Mouse (Mus musculus) stomach, embryonic 14.5 days (tissue): ENCODE measurements around the gene Slc25a33. TPM values are rescaled to one million over a fixed set of nuclear protein-coding genes. Genes with fewer than 3 reads are reported as not detected.

Source experiments
- ATAC-seq: fragments of 200-750 bp; cut with Nextera tagmentation; 2 replicates; pipeline ENCODE4 v1.8.0; 2017; ENCODE audit warnings: low read depth, moderate TSS enrichment; ENCODE audit not compliant: insufficient number of reproducible peaks, insufficient read depth, low FRiP score
- H3K27ac ChIP-seq: fragments of 300-500 bp; sonication (generic); 2 replicates; pipeline ENCODE4 v1.5.1; 2014; ENCODE audit warnings: mild to moderate bottlenecking, low read length, moderate library complexity, mixed read lengths
- H3K27me3 ChIP-seq: fragments of 300-500 bp; sonication (generic); 2 replicates; pipeline ENCODE4 v1.6.1; 2014; ENCODE audit warnings: low read length, control low read depth, mixed read lengths; ENCODE audit not compliant: control insufficient read depth, insufficient read depth
- H3K36me3 ChIP-seq: fragments of 300-500 bp; sonication (generic); 2 replicates; pipeline ENCODE4 v1.6.1; 2014; ENCODE audit warnings: mild to moderate bottlenecking, control low read depth, low read length, moderate library complexity, mixed read lengths; ENCODE audit not compliant: control insufficient read depth, insufficient read depth
- H3K4me1 ChIP-seq: fragments of 300-500 bp; sonication (generic); 2 replicates; pipeline ENCODE4 v1.6.1; 2014; ENCODE audit warnings: low read length, control low read depth, mixed read lengths; ENCODE audit not compliant: control insufficient read depth, insufficient read depth
- H3K4me2 ChIP-seq: fragments of 300-500 bp; sonication (generic); replicated peaks from 2 replicates; pipeline ENCODE4 v1.6.1; 2014; ENCODE audit warnings: low read depth, low read length, control low read depth
- H3K4me3 ChIP-seq: fragments of 300-500 bp; sonication (generic); 2 replicates; pipeline ENCODE4 v1.5.1; 2014; ENCODE audit warnings: low read depth, low read length, control low read depth
- H3K9ac ChIP-seq: fragments of 300-500 bp; sonication (generic); replicated peaks from 2 replicates; pipeline ENCODE4 v1.6.1; 2014; ENCODE audit warnings: low read depth, mild to moderate bottlenecking, control low read depth, low read length, moderate library complexity, mixed read lengths
- H3K9me3 ChIP-seq: fragments of 300-500 bp; sonication (generic); 2 replicates; pipeline ENCODE4 v1.6.1; 2016; ENCODE audit warnings: low read depth, low read length, control low read depth; ENCODE audit not compliant: control insufficient read depth
- WGBS: fragments of 180-500 bp; shearing (Covaris S2); extraction: QIAGEN DNeasy Blood & Tissue Kit; methylation state at CpG from one replicate; pipeline ENCODE4 v1.1.7; 2014; 5-methylcytosine and 5-hydroxymethylcytosine counted together
- polyA plus RNA-seq: library from polyadenylated mRNA; unstranded; fragments of >200 nt; fragmentation: Nextera tagmentation; extraction: Ambion mirVana; gene quantifications from 2 replicates; pipeline ENCODE4 v1.2.1, GENCODE M21; 2014

Slc25a33 gene
- 9.4 and 9.5 TPM in 2 replicates for polyA plus RNA-seq

DNA sequence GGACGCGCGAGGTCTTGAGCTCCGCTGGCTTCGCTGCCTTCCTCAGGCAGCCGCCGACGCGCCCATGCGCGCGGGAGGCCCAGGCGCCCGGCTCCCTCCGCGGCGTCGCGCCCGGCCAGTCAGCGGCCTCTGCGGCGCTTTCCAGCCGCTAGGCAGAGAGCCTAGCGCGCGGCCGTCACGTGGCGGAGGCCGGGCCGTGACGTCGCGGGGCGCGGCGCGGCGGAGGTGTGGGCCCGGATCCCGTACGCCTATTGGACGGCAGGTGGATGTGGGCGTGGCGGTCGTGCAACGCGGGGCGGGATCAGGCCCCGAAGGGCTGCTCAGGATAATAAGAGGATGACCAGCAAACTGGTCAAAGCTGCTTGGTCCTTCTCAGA is at the start of gene Slc25a33:
Slc25a33 (minus strand) TSS at position 184 of the 377 bp plus-strand sequence.
- ATAC-seq: peak; percentile 98
- peak within 1 kb of the TSS; percentile 33; the same call in 1 of the 2 replicates for H3K27ac ChIP-seq
- no peaks in the 10 kb centered on the region for H3K27me3 ChIP-seq
- H3K4me3 ChIP-seq: peak within 1 kb of the TSS; percentile 77
- H3K4me2 ChIP-seq: peak within 1 kb of the TSS; percentile 99
- peak within 1 kb of the TSS; percentile 83 for H3K9ac ChIP-seq
- H3K36me3 ChIP-seq: no peaks in the 10 kb centered on the region
- H3K4me1 ChIP-seq: peaks cover 12% of the 10 kb centered on the region; the same call in 1 of the 2 replicates
- H3K9me3 ChIP-seq: no peaks in the 10 kb centered on the region
- under 1% methylated on average over 50 of the region's 51 CpGs for WGBS

DNA sequence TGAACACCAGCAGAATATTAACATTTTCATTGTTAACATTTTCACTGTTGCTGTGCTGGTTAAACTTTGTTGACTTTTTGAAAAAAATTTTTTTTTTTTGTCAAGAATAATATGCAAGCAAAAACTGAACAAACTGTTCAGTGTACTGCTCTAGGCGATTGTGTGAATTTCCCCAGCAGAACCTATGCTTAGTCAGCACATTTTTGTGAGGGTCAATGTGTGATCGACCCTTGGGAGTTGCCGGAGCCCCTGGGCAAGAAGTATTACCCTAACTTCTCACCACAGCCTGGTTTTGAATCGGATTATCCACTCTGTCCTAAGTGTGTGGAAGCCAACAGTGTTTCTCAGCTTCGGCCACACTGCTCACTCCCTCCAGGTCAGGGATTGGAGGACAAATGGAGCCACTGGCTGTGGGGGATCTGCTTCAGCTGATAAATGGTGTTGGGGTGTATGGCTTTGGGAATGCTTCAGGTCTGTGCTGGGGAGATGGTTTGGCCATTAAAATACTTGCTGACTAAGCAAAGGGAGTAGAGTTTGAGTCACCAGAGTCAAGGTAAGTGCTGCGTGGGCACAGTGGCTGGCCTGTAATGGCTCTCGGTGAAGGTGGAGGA is 48.6 kb upstream of the Slc25a33 start:
- WGBS: 56% methylated on average over 7 of the region's 7 CpGs
- Histone ChIP-seq H3K9me3 (no peaks in the 10 kb centered on the region), H3K27ac (no peak overlapping the region), H3K4me1 (0 out of 2 replicates have a peak, but pooled peaks cover 7% of the 10 kb centered on the region), H3K4me2 (no peak overlapping the region), H3K36me3 (no peaks in the 10 kb centered on the region), H3K4me3 (no peak overlapping the region), H3K27me3 (no peaks in the 10 kb centered on the region), H3K9ac (no peak overlapping the region)
- ATAC-seq: no peak

DNA sequence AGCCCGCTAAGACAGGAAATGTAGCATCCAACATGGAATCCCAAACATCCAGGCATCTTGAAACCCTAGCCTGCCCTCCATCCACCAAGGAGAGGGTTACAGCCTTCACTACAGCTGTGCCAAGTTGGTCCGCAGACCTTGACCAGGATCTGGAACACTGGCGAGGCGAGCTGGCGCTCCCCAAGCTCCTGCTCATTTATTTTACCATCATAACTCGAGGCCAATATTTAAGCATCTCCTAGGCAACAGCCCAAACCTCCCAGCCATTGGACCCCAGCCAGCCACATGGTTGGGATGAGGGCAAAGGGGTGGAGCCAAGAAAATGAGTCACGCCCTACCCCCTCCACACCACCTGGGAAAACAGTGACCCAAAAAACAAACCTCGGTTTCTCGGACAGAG is 48.0 kb upstream of the Slc25a33 start:
- Histone ChIP-seq H3K36me3 (no peaks in the 10 kb centered on the region), H3K27ac (no peak overlapping the region; the same call in 1 of the 2 replicates), H3K27me3 (no peaks in the 10 kb centered on the region), H3K9ac (no peak overlapping the region), H3K9me3 (no peaks in the 10 kb centered on the region), H3K4me3 (no peak overlapping the region), H3K4me1 (0 out of 2 replicates have a peak, but pooled peaks cover 7% of the 10 kb centered on the region), H3K4me2 (no peak overlapping the region)
- 0 out of 2 replicates have a peak, but pooled peaks have one; percentile 33 for ATAC-seq
- WGBS: 36% methylated on average over 9 of the region's 9 CpGs

DNA sequence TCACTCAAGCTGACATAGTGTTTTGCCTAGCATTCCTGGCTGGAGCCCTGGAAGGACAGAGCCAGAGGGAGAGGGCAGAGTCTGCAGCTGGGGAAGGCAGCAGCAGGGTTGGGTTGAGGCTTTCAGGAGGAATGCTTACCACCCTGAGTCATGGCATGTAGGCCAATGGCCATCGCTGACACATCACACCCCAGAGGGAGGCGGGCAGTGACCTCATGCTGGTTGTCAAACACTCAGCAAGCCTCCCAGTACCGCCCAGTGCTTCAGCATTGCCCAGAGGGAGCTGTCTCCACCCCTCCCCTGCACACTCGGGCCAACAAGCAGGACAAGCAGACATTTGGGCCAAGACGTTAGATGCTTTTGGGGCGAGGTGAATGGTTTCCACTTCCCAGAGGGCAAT is 46.5 kb upstream of the Slc25a33 start:
- Histone ChIP-seq H3K4me3 (no peak overlapping the region), H3K27me3 (no peaks in the 10 kb centered on the region), H3K36me3 (no peaks in the 10 kb centered on the region), H3K9ac (no peak overlapping the region), H3K4me2 (no peak overlapping the region), H3K27ac (no peak overlapping the region), H3K9me3 (no peaks in the 10 kb centered on the region), H3K4me1 (0 out of 2 replicates have a peak, but pooled peaks cover 7% of the 10 kb centered on the region)
- peak; percentile 53; the same call in 1 of the 2 replicates for ATAC-seq
- 35% methylated on average over 6 of the region's 6 CpGs for WGBS

DNA sequence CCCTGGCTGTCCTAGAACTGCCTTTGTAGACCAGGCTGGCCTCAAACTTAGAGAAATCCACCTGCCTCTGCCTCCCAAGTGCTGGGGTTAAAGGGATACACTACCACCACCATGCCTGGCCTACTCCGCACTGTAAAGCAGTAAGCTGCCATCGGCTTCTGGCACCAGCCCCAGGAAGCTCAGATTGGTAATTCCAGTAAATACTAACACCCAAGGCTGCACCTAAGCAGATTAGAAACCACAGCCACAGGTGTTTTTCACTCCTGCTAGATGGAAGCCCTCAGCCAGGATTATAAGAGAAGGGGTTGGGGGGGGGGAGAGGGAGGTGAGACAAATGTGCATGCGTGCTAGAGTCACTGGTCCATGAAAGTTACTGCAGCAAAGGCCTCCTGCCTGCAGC is 45.1 kb upstream of the Slc25a33 start:
- ATAC-seq: no peak
- Histone ChIP-seq H3K27me3 (no peaks in the 10 kb centered on the region), H3K9me3 (no peaks in the 10 kb centered on the region)

DNA sequence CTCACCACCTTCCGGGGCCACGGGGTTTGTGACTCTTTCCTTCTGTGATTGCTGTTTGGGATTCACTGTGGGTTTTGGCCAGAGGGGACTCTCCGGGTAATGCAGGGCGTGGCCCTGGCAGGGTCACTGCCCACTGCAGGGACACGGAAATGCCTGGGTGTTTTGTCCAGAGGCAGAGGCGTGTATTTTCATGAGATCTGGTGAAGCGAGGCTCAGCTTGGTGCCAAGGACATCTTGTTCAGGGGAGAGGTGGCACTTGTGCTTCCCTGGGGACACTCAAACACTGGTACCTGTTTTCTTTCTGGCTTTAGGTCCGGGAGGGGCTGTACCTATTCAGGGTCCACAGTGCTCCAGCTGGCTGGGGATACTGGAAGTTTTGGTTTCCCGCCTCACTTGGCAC is 42.5 kb upstream of the Slc25a33 start:
- H3K4me3 ChIP-seq: no peak overlapping the region
- no peak overlapping the region for H3K27ac ChIP-seq
- no peak overlapping the region for H3K9ac ChIP-seq
- H3K4me1 ChIP-seq: 0 out of 2 replicates have a peak, but pooled peaks cover 8% of the 10 kb centered on the region
- no peaks in the 10 kb centered on the region for H3K9me3 ChIP-seq
- no peaks in the 10 kb centered on the region for H3K36me3 ChIP-seq
- H3K4me2 ChIP-seq: no peak overlapping the region
- 79% methylated on average over 9 of the region's 9 CpGs for WGBS
- no peak for ATAC-seq
- no peaks in the 10 kb centered on the region for H3K27me3 ChIP-seq

More for the DNA sequence above, 45.1 kb upstream of the Slc25a33 start:
- Histone ChIP-seq H3K36me3 (no peaks in the 10 kb centered on the region), H3K4me2 (no peak overlapping the region), H3K4me3 (no peak overlapping the region), H3K27ac (no peak overlapping the region), H3K9ac (no peak overlapping the region), H3K4me1 (0 out of 2 replicates have a peak, but pooled peaks cover 7% of the 10 kb centered on the region)
- 78% methylated on average over 3 of the region's 3 CpGs for WGBS

DNA sequence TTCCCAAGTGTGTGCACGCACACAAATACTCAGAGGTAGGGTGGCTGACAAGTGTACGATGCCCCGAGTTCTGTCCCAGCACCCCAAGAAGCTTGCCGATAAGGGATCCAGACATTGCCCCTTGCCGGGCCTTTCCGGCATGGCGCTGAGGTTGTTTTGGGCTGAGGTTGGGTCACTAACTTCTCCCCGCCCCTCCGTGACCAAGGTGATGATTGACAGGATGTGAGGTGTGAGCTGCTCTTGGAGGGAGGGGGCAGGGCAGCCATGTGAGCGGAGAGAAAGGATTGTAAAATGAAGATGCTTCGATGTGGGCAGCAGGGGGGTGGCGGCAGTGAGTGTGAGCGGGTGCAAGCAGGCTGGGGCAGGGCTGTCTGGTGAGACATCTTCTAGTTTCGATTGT is 41.5 kb upstream of the Slc25a33 start:
- WGBS: 90% methylated on average over 14 of the region's 14 CpGs
- no peak overlapping the region for H3K4me3 ChIP-seq
- no peaks in the 10 kb centered on the region for H3K9me3 ChIP-seq
- no peaks in the 10 kb centered on the region for H3K36me3 ChIP-seq
- no peak overlapping the region for H3K27ac ChIP-seq
- H3K4me2 ChIP-seq: no peak overlapping the region
- H3K27me3 ChIP-seq: no peaks in the 10 kb centered on the region
- ATAC-seq: no peak
- 0 out of 2 replicates have a peak, but pooled peaks cover 6% of the 10 kb centered on the region for H3K4me1 ChIP-seq
- no peak overlapping the region for H3K9ac ChIP-seq

DNA sequence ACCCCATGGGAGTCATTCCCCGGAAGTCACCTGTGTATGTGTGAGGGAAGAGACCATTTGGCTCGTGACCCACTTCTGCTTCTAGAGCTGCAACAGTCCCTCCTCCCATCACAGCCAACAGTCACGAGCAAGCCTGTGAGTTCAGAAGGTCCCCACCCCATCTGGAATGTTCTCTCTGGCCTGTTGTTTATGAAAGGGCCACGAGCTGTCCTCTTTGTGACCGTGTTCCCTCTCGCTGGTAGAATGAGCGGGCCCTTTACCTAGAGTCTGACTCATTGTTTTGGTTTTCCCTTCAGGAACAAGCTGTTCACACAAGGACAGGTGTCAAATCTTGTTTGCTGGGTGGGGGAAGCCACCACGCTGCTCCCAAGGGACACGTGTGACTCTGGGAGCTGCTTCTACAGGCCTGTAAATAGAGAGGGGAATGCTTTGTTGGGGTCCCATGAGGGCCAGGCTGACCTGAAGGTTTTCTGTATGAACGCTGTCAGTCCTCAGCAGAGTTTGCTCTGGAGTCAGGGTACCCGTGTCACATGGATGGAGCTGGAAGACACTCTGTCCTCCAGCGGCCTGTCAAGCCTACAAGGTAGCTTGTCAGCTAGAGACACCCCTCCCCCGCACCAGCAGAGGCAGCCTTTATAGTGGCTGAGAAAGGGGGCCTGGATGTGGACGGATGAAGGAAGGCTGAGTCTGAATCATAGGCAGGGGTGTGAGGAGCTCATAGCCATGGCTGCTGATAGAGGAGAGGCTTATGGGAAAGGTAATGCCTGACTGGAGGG is 39.5 kb upstream of the Slc25a33 start:
- peaks cover 7% of the 10 kb centered on the region; the same call in 1 of the 2 replicates for H3K4me1 ChIP-seq
- no peak overlapping the region for H3K27ac ChIP-seq
- H3K4me2 ChIP-seq: no peak overlapping the region
- no peaks in the 10 kb centered on the region for H3K36me3 ChIP-seq
- 0 out of 2 replicates have a peak, but pooled peaks cover 2% of the 10 kb centered on the region for H3K27me3 ChIP-seq
- ATAC-seq: no peak
- H3K4me3 ChIP-seq: no peak overlapping the region
- no peaks in the 10 kb centered on the region for H3K9me3 ChIP-seq
- no peak overlapping the region for H3K9ac ChIP-seq
- WGBS: 46% methylated on average over 14 of the region's 14 CpGs
